Mouse (Mus musculus) midbrain, postnatal 0 days (tissue): Measurements from ENCODE around the gene Naif1. TPM values are rescaled to one million over a fixed set of nuclear protein-coding genes. Genes with fewer than 3 reads are reported as not detected.

ENCODE experiments used
- ATAC-seq: fragments of 200-750 bp; cut with Nextera tagmentation; 2 replicates; pipeline ENCODE4 v1.8.0; 2017; ENCODE audit warnings: moderate number of reproducible peaks, mild to moderate bottlenecking, moderate TSS enrichment, moderate library complexity; ENCODE audit not compliant: low FRiP score
- DNase-seq: peaks from one replicate; pipeline ENCODE4 v3.0.0-alpha.2; 2015; ENCODE audit warnings: low spot score
- H3K27ac ChIP-seq: fragments of 300-500 bp; sonication (generic); 2 replicates; pipeline ENCODE4 v1.5.1; 2014; ENCODE audit warnings: low read depth, mild to moderate bottlenecking, low read length, mixed read lengths
- H3K27me3 ChIP-seq: fragments of 300-500 bp; sonication (generic); 2 replicates; pipeline ENCODE4 v1.6.1; 2014; ENCODE audit warnings: low read length, control low read depth, mixed read lengths; ENCODE audit not compliant: insufficient read depth
- H3K36me3 ChIP-seq: fragments of 300-500 bp; sonication (generic); 2 replicates; pipeline ENCODE4 v1.6.1; 2014; ENCODE audit warnings: low read length, control low read depth, mixed read lengths; ENCODE audit not compliant: insufficient read depth
- H3K4me1 ChIP-seq: fragments of 300-500 bp; sonication (generic); 2 replicates; pipeline ENCODE4 v1.6.1; 2014; ENCODE audit warnings: mild to moderate bottlenecking, control low read depth, antibody characterized with exemption, low read length, mixed read lengths; ENCODE audit not compliant: insufficient read depth
- H3K4me2 ChIP-seq: fragments of 300-500 bp; sonication (generic); 2 replicates; pipeline ENCODE4 v1.6.1; 2014; ENCODE audit warnings: low read depth, mild to moderate bottlenecking, low read length, mixed read lengths; ENCODE audit not compliant: poor library complexity, severe bottlenecking
- H3K4me3 ChIP-seq: fragments of 300-500 bp; sonication (generic); 2 replicates; pipeline ENCODE4 v1.5.1; 2014; ENCODE audit warnings: low read depth, mild to moderate bottlenecking, low read length, moderate library complexity
- H3K9ac ChIP-seq: fragments of 300-500 bp; sonication (generic); replicated peaks from 2 replicates; pipeline ENCODE4 v1.6.1; 2014; ENCODE audit warnings: mild to moderate bottlenecking, low read length, moderate library complexity, mixed read lengths; ENCODE audit not compliant: poor library complexity, severe bottlenecking
- H3K9me3 ChIP-seq: fragments of 300-500 bp; sonication (generic); 2 replicates; pipeline ENCODE4 v1.6.1; 2016; ENCODE audit warnings: low read length, control low read depth
- CTCF ChIP-seq: IDR thresholded peaks from 2 replicates; pipeline ENCODE4 v1.5.1; 2016; ENCODE audit warnings: antibody characterized with exemption, mild to moderate bottlenecking
- WGBS: fragments of 180-500 bp; shearing (Covaris S2); extraction: QIAGEN DNeasy Blood & Tissue Kit; methylation state at CpG from one replicate; pipeline ENCODE4 v1.1.7; 2014; 5-methylcytosine and 5-hydroxymethylcytosine counted together
- polyA plus RNA-seq: library from polyadenylated mRNA; unstranded; fragments of >200 nt; fragmentation: Nextera tagmentation; extraction: Ambion mirVana; gene quantifications from 2 replicates; pipeline ENCODE4 v1.2.1, GENCODE M21; 2015
- total RNA-seq: library from RNA; depleted of rRNA; stranded (reverse); fragments of >200 nt; gene quantifications from 2 replicates; pipeline ENCODE4 v1.2.3, GENCODE M21; 2014

Gene Naif1
- total and polyA plus RNA-seq, 2 experiments from 2014 or later: 3.0 to 3.2 TPM

DNA sequence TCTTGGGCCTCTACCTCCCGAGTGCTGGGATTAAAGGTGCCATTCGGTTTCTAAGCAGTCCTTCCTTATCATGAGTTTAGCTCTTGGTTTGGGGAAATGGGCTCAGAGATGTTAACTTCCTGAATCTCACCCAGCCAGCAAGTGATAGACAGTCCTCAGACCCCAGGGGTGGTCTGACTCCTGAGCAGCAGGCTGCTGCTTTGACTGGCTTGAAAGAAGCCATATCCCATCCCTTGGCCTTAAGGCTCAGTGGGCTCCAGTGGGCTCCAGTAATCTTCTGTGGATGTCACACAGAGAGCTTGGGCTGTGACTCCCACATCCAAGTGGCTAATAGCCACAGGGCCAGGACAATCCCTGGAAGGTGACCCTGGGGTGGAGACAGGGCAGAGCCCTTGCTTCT lies 44.3 kb downstream of the Naif1 start:
- Histone ChIP-seq H3K27ac (no peak overlapping the region), H3K4me2 (no peak overlapping the region), H3K4me1 (no peaks in the 10 kb centered on the region), H3K27me3 (no peaks in the 10 kb centered on the region), H3K36me3 (no peaks in the 10 kb centered on the region), H3K9ac (no peak overlapping the region), H3K9me3 (no peaks in the 10 kb centered on the region), H3K4me3 (no peak overlapping the region)
- 67% methylated on average over 2 of the region's 2 CpGs for WGBS
- DNase-seq: no peak
- ATAC-seq: no peak
- TF ChIP-seq CTCF: no peak

DNA sequence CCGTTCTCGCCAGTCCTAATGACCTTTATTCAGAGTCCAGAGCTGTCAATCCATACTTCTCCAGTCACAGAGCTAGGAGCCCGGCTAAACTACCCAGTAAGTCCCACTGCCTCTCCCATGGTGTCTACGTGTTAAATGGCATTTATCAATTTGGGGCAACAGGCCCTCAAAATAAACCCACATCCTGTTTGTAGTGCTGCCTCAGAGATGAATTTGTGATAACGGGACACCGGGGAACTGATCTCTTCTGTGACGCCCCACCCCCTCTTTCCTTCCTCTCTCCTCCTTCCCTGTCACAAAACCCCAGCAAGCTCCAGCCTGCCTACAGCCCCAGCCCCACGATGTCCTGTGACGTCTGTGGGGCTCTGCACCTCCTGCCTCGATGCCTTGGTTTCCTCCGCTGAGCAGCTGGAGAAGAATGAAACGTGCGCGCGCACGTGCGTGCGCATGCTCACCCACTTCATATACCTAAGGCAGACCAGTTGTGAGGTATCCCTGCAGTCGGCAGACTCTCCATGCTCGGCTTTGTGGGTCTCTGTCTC lies 45.0 kb downstream of the Naif1 start:
- no peak for TF ChIP-seq CTCF
- Histone ChIP-seq H3K36me3 (no peaks in the 10 kb centered on the region), H3K4me3 (no peak overlapping the region), H3K9ac (no peak overlapping the region), H3K4me2 (no peak overlapping the region), H3K4me1 (no peaks in the 10 kb centered on the region), H3K27ac (no peak overlapping the region), H3K27me3 (no peaks in the 10 kb centered on the region), H3K9me3 (no peaks in the 10 kb centered on the region)
- ATAC-seq: no peak
- no peak for DNase-seq
- WGBS: 80% methylated on average over 20 of the region's 20 CpGs

DNA sequence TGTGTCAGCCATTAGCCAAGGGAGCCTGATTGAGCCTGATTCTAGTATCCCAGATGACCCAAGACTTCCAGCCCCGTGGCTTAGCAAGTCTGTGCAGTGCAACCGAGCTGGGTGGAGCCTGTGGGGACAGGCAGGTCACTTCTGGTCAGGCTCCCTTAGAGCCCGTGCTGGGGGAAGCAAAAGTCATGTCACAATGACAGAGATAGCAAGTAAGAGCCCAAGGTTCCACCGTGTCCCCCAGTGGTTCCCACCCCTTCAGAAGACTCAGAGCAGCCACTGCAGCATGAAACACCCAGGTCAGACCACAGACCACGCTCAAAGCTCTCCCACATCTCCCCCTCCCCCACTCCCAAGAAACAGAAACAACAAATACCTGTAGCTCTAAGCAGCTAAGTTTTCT lies 45.9 kb downstream of the Naif1 start:
- Histone ChIP-seq H3K9ac (no peak overlapping the region), H3K4me1 (no peaks in the 10 kb centered on the region), H3K4me2 (no peak overlapping the region), H3K9me3 (no peaks in the 10 kb centered on the region), H3K36me3 (no peaks in the 10 kb centered on the region), H3K4me3 (no peak overlapping the region), H3K27ac (no peak overlapping the region), H3K27me3 (no peaks in the 10 kb centered on the region)
- no peak for TF ChIP-seq CTCF
- WGBS: 72% methylated on average over 5 of the region's 5 CpGs
- no peak for DNase-seq
- ATAC-seq: no peak

DNA sequence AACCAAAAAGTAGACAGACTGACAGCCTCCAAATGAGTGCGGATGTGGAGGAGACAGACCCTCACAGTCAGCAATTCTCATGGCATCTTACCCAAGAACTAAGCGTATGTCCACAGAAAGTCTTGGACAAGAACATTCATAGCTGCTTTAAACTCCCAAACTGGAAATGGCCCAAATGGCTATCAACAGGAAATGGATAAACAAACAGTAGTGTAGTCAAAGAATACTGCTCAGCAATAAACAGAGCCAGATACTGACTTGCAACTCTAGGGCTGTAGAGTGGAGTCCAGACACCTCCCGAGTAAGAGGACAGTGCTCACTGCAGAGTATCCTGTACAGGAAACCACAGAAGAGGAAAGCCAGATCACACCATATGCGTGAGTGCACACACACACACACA lies 49.1 kb downstream of the Naif1 start:
- no peak overlapping the region for H3K4me3 ChIP-seq
- WGBS: 95% methylated on average over 4 of the region's 4 CpGs
- H3K27ac ChIP-seq: no peak overlapping the region
- H3K36me3 ChIP-seq: no peaks in the 10 kb centered on the region
- no peak for ATAC-seq
- DNase-seq: no peak
- no peak for TF ChIP-seq CTCF
- no peak overlapping the region for H3K4me2 ChIP-seq
- H3K27me3 ChIP-seq: no peaks in the 10 kb centered on the region
- H3K9ac ChIP-seq: no peak overlapping the region
- no peaks in the 10 kb centered on the region for H3K9me3 ChIP-seq
- H3K4me1 ChIP-seq: no peaks in the 10 kb centered on the region

DNA sequence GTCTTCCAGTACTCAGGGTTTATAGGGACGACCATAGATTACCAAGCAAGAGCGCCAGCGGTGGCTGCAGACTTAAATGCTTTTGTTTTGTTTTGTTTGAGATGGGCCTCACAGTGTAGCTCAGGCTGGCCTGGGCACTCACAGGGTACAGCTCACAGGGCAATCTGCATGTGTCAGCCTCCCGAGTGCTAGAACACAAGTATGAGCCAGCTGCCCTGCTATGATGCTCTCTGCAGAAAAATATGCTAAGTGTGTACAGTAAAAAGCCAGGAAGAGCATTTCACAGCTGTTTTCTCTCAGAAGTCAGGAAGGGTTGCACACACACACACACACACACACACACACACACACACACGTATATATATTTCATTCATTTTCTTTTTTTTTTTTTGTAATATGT lies 50.2 kb downstream of the Naif1 start:
- Histone ChIP-seq H3K4me1 (no peaks in the 10 kb centered on the region), H3K27ac (no peak overlapping the region), H3K27me3 (no peaks in the 10 kb centered on the region), H3K4me3 (no peak overlapping the region), H3K9me3 (no peaks in the 10 kb centered on the region), H3K36me3 (no peaks in the 10 kb centered on the region), H3K9ac (no peak overlapping the region), H3K4me2 (no peak overlapping the region)
- DNase-seq (no peak), ATAC-seq (no peak)
- no peak for TF ChIP-seq CTCF
- 68% methylated on average over 5 of the region's 5 CpGs for WGBS

DNA sequence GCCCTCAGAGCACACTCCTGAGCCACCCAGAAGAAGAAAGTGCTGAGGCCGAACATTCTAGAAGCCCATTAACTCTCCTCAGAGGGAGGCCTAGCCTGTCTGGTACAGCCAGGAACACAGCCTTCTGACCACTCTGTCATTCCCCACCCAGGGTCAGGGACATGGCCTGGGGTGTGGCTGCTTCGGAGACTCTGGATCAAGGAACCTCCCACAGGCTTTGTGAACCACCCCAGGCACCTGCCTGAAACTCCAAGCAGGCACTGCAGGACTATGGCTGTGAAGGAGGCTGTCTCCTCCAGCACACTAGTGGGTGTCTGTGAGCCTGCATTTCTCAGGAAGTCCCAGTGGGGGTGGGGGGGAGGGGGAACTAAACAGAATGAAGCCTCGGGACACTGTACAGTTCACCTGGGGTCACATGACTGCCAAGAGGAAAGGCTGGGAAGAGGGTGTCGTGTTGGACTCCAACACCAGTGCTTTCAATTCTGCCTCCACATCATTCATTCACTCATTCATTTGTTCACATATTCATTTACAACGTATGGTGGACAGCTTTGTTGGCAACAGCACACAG lies 51.6 kb downstream of the Naif1 start:
- WGBS: 77% methylated on average over 5 of the region's 5 CpGs
- no peaks in the 10 kb centered on the region for H3K36me3 ChIP-seq
- H3K27me3 ChIP-seq: no peaks in the 10 kb centered on the region
- no peak overlapping the region for H3K9ac ChIP-seq
- H3K4me1 ChIP-seq: no peaks in the 10 kb centered on the region
- H3K4me2 ChIP-seq: no peak overlapping the region
- H3K9me3 ChIP-seq: no peaks in the 10 kb centered on the region
- TF ChIP-seq CTCF: no peak
- no peak overlapping the region for H3K4me3 ChIP-seq
- no peak for DNase-seq
- H3K27ac ChIP-seq: no peak overlapping the region
- no peak for ATAC-seq
